Mouse (Mus musculus): ENCODE results near the gene E130311K13Rik.

The E130311K13Rik gene

DNA sequence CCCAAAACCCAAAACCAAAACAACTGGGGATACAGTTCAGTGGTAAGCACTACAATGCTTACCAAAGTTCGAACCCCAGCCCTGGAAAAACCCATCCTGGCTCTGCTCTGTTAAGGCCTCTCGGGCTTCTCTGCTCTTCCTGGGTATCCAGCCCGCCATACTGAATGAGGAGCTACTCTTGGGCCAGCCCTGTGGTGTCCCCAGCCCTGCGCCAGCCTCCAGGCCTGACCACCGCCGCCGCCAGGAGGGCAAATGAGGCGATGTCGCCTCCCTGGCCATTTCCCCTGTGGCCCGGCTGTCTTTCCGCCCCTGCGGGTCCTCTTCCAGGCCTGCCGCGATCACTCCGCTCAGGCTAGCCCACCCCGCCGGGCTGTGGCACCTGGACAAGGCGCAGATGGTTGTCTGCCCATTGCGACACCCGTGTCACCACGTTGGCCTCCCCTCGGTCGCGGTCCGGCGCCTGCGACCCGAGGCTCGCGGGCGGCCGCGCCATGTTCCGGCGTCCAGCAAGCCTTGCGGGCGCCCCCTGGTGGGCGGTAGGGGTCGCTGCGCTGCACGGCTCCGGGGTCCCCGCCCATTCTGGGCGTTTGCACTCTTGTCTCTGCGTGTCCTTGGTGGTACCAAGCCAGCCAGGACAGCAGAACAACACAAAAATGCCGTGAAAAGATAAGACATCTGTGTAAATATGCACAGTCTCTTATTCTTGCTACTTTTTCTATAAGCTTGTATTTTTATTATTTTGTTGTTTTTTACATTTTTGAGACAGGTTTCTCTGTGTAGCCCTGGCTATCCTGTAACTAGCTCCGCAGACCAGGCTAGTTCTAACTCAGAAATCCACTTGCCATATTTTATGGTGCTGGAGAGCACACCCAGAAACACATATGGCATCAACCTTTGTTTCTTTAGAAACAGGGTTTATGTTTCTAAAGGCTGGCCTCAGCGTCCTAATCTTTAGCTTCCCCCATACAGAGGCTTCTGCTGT, at the start of gene E130311K13Rik:
E130311K13Rik (minus strand) TSS at position 595 of the 982 bp plus-strand sequence.
- peak; percentile 75 to 93 for DNase-seq

DNA sequence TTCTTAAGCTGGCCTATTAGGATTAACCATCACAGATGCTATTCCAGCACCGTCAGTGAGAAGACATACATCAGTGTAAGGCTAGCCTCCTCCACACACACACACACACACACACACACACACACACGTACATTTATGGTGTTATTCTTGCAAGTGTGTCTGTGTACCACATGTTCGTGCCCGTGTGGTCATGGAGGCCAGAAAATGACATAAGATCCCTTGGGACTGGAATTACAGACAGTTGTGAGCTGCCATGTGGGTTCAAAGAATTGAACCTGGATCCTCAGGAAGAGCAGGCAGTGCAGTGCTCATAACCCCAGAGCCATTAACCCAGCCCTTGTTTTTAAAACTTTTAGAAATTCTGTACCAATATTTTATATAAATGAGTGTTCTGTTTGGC, 48.6 kb upstream of the E130311K13Rik start:
- DNase-seq, result no peak

DNA sequence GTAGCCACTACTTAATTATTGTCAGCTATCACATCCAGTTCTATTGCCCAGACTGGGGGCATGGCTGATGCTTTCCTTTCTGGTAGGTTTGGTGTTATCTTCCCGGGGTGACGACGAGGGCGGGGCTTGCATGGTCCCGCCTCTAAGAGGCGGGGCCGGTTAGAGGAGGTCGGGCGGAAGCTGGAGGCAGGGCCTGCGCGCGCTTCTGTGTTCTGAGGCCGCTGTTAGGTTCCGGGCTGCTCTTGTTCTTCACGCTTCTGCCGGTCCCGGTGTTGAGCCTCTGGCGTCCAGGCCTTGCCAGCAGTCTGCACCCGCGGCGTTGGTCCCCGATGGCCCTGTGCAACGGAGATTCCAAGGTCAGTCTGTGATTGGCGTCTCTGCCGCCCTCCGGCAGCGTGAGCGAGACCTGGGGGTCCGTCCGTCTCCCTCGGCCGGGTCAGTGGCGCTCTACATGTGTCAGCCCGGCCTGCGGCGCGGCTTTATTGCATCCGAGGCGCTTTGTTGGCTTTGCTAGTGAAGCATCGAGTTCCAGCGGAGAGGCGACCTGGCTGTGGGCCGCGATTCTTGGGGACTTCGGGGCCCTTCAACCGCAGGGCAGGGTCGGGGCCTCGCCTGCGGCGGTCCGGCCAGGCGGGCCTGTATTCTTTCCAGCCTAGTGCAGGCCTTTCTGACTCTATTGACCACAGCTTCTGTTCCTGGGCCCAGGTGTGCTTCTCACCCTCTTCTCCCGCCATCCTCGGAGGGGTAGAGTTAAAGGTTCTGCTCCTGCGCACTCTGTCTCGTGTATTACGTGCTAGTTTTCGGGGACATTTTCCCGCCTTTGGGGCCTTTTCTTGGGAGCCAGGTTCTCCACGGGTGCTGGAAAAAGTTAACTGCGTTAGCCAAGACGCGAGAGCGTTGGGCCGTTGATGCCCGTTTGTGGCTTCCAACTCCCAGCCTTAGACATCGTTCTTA, 47.0 kb upstream of the E130311K13Rik start, which contains the start of gene Gmps:
Gmps (plus strand) TSS at position 152 of the 954 bp plus-strand sequence.
- peak; percentile 92 to 97 for DNase-seq

DNA sequence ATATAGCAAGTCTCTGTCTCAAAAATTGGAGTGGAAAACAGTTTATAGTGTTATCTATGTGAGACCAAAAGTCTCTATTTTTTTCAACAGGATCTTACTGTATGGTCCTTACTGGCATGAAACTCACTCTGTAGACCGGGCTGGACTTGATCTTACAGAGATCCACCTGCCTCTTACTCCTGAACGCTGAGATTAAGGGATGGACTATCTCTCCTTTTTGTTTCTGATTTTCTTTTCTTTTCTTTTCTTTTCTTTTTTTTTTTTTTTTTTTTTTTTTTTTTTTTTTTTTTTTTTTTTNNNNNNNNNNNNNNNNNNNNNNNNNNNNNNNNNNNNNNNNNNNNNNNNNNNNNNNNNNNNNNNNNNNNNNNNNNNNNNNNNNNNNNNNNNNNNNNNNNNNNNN, 36.7 kb upstream of the E130311K13Rik start:
- DNase-seq, result no peak

DNA sequence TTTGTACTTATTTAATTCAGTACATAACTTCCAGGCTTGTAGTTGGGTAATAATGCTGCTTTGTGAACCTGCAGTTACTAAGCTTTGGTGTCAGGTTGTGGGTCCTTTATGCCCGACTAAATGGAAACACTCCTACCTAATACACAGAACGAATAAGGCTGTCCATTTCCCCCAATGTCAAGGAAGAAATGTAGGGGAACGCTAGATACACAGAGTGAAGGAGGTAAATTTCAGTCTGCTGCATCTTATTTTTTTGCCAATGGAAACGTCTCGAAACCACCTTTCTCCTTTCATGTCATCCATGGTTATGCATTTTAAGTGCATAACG, 35.6 kb upstream of the E130311K13Rik start:
- no peak for DNase-seq

DNA sequence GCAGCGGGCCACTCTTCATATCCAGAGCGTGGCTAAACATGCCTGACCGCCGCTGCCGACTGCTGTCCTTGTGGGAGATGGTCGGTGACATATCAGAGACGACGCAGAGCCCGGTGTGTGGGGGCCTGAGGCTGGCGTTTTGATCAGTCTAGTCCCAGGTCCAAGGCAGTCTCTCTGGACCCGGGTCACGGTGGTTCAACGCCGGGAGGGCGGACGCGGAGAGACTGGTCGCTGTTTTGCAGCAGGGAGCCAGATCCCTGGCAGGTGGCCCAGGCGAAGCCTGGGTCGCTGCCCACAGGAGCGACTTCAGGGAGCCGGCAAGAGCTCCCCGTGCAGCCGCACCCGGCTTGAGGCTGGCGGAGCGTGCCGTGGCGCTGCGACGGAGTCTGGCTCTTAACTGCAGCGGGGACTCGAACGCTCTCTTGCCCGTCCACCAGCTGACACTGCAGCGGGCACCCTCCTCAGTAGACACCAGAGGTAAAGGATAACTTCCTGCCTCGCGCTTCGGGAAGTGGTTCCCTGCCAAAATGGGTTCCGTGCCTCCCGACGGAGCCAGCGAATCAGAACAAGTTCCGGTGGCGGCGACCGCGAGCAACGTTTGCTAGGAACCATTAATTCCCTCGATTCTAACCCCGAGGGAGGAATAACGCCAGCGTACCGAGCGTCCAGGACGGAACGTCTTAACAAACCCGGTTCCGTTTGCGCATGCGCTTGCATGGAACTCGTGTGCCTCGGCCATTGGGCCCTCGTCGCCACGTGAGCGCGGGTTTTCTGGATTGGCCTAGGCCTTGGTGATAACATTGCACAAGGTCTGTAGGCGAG, 35.0 kb upstream of the E130311K13Rik start, which contains the start of gene Slc33a1:
Slc33a1 (minus strand) TSS at position 669 of the 822 bp plus-strand sequence.
- DNase-seq, result peak; percentile 92 to 95

DNA sequence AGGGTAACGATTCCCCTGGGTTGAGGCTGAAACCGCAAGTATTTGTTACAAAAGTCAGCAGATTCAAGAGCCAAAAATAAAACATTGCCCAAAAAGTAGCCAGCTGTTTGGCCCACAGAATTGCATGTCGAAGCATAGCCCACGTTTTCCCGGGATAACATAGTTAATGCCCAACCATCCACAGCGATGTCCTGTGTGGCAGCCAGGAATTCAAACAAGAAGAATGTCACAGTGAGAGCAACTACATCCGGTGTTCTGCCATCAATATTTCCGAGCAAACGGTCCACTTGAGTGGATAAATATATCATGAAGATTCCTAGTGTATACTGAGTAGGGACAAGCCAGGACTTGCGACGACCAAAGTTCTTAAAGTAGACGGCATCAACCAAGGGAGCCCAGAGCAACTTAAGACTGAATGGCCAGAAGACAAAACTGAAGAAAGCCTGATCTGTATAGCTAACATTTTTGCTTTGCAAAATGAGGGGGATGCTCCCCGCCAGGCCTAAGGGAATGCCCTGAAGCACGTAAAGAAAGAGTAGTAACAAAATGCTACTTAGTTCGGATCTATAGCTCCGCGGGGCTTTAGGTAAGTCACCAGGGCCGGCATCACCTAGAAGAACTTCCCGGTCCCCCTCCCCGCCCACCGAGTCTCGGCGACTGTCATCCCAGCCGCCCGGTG, 34.3 kb upstream of the E130311K13Rik start:
- no peak for DNase-seq

DNA sequence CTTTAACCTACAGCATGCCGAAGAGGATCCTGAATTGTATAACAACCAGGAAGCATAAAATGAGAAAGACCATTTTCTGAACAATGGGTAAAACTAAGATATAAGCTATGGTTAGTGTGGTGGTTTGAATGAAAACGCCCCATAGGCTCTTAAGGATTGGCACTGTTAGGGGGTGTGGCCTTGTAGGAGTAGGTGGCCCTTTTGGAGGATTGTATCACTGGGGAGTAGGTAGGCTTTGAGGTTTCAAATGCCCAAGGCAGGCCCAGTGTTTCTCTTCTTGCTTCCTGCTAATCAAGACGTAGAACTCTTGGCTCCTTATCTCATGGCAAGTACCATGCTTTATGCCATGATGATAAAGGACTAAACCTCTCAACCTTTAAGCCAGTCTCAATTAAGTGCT, 20.6 kb upstream of the E130311K13Rik start:
- DNase-seq, result no peak

DNA sequence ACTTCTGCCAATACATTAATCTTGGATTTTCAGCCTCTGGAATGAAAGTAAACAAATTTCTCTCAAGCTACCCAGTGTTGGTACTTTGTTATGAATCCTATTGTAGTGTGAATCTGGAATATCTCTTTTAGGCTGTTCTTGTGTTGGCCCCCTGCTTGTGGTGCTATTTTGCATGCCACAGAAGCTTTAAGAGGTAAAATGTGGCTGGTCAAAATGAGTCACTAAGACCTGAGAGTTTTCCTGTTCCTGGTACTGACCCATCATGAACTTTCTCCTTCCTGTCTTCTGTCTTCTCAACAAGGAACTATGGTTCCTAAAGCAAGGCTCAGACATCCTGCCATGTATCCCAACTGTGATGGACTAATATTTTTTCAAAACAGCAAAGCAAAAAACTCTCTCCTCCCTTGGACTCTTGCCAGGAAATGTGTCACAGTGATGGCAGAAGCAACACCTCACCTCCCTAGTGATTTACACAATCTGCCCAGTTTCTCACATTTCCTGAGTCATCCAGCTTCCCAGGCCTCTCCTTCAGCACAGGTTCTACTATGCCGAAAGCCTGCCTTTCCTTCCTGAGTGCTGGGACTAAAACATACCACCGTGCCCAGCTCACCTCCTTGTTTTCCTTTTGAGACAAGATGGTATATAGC, 12.1 kb upstream of the E130311K13Rik start:
- DNase-seq, result no peak

DNA sequence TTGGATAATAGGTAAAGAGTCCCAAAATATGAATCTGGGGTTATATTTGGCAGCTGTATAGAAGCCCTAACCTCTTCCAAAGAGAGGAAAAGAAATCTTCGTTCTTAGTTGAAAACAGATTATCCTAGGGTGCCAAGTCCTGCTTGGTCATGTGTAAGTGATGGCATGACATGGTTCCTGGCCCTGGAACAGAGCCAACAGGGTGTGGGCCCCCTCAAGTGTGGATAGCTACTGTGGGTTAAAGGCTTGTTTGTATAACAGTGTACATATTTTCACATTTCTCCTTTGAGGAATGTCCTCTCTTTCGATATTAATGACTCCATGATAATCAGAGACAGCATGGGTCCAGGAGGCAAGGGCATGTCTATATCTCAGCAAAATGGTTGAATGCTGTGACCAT, 9.7 kb upstream of the E130311K13Rik start:
- no peak for DNase-seq

DNA sequence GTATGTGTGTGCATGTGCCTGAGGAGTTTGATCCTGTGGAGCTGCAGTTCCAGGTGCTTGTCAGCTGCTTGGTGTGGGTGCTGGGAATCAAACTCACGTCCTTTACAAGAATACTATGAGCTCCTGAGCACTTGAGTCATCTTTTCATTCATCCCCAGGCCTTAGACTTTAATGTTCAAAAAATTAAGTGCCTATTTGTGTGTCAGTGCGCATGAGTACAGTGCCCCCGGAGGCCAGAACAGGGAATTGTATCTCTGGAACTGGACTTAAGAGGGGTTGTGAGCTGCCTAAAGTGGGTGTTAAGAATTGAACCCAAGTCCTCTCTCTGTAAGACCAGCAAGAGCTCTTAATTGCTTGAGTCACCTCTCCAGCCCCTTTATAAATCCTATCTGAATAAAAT, 9.6 kb downstream of the E130311K13Rik start:
- peak in 1 of 2 experiments; percentile 48 for DNase-seq

DNA sequence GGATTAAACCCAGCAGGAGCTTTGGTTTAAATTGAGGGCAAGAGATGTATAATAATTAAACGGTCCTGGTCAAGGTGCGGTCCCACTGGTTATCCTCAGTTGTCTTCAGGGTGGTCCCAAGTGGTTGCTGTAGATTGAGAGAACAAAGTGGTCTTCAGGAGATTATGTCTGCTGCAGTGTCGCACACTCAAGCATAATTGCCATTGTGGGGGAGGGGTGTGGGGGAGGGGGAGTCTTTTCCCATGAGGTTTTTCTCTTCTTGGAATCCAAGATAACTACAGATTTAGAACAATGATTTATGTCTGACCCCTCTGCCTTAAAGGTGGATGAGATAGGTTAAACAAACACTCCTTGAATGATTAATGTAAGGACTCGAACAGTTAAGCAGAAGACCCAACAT, 19.0 kb downstream of the E130311K13Rik start:
- no peak for DNase-seq

DNA sequence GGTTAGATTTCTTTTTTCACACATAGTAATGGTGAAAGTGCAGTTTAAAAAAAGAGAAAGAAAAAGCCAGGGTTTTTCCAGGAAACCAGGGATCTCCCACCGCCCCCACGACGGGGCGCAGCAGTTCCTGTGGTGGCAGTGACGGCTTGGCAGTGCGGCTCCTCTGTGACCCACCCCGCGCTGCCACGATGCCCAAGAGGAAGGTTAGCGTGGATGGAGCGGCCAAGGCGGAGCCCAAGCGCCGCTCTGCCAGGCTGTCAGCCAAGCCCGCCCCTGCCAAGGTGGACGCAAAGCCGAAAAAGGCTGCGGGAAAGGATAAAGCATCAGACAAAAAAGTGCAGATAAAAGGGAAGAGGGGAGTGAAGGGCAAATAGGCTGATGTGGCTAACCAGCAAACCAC, 24.0 kb downstream of the E130311K13Rik start:
- no peak for DNase-seq

DNA sequence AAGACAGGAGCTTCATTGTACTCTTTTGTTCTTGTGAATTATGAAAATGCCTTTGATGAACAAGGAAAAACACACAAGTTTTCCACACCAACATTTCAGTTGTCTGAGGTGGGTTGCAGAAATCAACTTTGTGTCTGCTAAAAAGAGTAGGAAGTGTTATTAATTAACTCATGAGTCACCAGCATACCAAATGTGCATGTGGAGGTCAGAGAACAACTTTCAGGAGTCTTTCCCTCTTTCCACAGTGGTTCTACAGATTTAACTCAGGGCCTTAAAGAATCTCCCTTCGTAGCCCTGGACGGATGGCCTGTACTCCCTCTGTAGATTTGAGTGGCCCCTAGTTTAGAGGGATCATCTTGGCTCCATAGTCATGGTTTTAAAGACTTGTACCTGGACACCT, 25.1 kb downstream of the E130311K13Rik start:
- DNase-seq, result no peak

DNA sequence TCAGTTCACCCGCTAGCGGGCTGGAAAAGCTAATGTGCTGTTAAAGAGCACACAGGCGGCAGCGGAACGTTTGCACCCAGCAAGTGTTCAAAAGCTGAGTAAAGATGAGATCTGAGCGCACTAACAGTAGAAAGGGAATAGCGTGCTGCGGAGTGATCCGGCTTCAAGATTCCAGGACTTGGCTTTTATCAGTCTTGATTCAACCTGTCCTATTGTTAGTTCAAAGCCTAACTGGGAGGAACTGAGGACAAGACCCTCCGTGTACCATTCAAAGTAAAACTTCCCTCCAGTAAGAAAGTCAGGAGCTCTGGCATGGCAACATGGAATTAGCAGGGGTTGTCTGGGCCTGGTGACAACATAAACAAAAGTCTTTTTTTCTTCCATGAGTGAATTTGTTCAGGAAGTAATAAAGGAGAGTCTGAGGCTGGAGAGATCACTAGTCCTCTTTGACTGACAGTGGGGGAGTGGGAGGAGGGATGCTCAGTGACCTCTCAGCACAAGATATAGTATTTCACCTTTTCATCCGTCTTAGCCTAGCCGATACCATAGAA, 29.2 kb downstream of the E130311K13Rik start:
- DNase-seq, result no peak

DNA sequence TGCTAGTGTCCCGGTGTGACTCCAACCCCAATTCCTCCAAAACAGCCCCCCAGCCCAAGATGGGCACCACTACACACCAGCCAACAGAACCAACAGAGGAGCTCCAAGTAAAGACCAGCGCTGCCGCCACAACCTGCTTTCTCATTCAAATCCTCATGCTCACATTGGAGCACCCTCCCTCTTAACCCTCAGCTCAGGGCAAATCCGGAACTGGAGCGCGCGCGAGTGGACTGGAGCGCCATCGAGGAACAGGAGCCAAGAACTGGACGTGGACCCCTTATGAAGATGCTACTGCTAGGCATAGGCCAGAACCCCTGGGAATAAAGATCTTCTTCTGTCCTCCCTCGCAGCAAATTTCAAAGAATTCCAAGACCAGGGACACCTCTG, 30.0 kb downstream of the E130311K13Rik start, which contains the start of gene Plch1:
Plch1 (minus strand) TSS at position 164 of the 387 bp plus-strand sequence.
- peak in 1 of 2 experiments; percentile 9 for DNase-seq

DNA sequence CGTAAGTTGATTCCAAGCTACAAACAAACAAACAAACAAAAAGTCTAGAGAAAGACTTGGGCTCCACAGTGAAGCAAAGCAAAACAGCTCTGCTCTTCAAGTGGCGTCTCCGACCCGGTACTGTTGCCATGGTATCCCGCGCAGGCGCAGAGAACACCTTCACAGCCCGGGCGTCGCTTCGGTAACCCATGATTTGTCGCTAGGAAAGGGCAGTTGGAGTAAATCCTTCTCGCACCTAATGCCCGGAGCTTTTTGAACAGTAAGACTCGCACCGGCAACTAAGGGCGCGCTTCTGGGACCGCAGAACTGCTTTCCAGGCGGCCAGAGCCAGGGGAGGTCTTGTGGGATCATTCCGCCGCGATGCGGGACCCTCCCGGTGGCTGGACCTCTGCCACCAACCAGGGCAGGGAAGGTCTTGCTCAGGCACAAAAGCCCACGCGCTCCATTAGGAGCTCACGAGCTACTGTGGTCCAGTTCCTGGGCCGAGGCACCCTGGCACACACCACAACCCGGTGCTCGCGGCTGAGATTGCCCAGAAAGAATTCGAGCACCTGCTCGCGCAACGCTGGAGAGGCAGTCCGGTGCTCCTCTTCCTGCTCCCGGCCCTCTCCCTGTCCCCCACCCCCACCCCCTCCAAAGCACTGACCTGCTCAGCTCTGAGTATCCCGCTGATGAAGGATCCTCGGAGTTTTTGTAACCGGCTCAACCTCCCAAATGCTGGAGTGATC, 30.5 kb downstream of the E130311K13Rik start:
- peak; percentile 9 to 48 for DNase-seq

DNA sequence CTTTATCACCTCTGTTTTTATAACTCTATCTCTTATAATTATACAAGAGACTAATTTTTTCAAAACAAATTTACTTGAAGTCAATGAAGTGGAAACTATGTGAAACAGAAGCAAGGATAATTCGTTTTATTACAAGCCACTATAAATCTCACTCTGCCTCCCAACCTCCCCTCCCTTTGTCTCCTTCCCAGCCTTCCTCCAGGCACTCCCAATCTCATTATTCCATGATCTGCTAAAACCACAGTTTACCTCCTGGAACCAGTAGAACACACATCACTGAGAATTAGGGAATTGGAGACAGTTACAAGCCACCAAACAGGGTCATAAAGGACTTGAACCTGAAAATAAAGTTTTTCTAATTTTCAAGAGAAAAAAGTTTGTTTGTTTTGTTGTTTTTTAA, 32.1 kb downstream of the E130311K13Rik start:
- no peak for DNase-seq

DNA sequence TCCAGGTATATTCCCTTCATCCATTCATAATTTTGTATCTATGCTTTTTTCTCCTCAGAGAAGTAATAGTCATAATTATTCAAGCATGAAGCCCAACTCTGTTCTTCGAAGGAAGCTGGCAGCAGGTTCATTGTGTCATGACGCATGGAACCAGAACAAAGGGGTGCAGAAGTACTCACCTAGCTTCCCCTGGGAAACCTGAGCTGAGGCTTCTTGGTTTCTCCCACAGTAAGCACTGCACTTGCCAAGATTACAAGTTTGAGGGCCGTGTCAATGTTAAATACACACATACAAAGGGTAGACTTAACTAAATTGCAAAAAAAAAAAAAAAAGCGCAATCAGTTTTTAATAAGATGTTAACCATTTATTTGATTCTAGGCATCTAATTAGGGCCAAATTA, 33.0 kb downstream of the E130311K13Rik start:
- no peak for DNase-seq

DNA sequence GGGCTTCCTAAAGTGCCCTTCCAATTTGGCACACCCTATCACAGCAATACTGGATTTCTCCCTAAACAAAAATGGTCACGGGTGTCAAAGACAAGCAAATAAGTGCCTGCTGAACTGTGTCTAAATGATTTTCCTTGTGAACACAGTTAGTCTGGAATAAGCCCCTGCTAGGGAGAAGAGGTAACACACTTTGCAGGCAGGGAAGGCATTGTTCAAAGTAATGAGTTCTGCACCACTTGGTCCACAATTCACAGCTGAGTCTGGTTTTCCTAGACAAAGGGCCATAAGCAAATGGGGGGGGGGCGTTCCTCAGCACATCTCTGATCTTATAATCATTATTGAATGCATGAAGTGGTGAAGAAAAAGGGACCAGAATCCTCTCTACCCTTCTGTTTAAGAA, 33.5 kb downstream of the E130311K13Rik start:
- no peak for DNase-seq

All from spleen, adult 18-20 months (tissue).